Mouse (Mus musculus): Measurements from ENCODE around the gene Asic2. TPM values are rescaled to one million over a fixed set of nuclear protein-coding genes. Genes with fewer than 3 reads are reported as not detected.

The Asic2 gene
- polyA plus RNA-seq, 1 experiment from 2014 or later: 0.21 TPM

DNA sequence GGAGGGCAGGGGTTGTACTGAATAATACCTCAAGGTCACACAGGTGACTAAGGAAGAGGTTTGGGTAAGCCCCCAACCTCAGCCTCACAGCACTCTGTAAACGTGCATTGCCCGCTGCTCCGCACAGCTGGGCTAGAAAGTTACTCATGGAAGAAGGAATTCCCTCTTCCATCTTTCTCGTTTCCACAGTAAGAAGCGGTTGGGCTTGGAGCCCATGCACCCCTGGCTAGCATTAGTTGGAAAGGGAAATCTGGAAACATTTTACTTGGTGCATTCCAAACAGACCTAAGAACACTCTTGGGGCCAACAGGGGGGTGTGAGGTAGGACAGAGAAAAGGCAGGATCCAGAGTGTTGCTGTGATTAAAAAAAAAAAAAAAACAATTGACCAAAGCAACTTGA, 203.0 kb downstream of the Asic2 start:
- Histone ChIP-seq H3K4me2 (no peak overlapping the region), H3K27ac (ENCODE audit: low read depth, low read length) (no peak overlapping the region), H3K9me3 (replicated peaks; ENCODE audit: control insufficient read depth, low read length) (no peaks in the 10 kb centered on the region), H3K4me3 (ENCODE audit: low read depth, low read length) (no peak overlapping the region), H3K27me3 (ENCODE audit: control insufficient read depth, insufficient read depth, low read length) (no peaks in the 10 kb centered on the region), H3K9ac (ENCODE audit: low read depth, low read length) (no peak overlapping the region), H3K36me3 (ENCODE audit: control insufficient read depth, insufficient read depth, low read length) (no peaks in the 10 kb centered on the region), H3K4me1 (ENCODE audit: control insufficient read depth, insufficient read depth, low read length) (no peaks in the 10 kb centered on the region)
- no peak for ATAC-seq (replicated peaks; ENCODE audit: insufficient number of reproducible peaks, low FRiP score, low TSS enrichment)
- 72% methylated on average over 5 of the region's 5 CpGs for WGBS (ENCODE audit: insufficient replicate concordance)

DNA sequence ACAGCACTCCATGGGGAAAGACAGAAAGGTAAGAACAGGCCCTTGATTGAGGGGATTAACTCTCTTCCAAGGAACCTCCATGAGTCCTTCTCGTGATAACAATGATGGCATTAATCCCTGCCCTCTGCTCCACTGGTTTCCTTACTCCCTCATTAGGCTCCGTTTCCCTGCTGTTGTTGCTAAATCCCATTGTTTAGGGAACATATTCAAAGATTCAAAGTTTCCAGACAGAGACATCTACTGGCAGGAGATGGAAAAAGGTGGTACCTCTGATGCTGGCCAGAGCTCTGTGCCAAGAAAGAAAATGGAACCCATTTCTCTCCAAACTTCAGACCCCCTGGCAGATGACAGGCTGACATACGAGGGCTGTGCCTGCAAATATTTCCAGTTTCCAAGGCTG, 203.5 kb downstream of the Asic2 start:
- no peak overlapping the region for H3K4me2 ChIP-seq
- no peaks in the 10 kb centered on the region for H3K27me3 ChIP-seq (ENCODE audit: control insufficient read depth, insufficient read depth, low read length)
- 25% methylated on average over 3 of the region's 3 CpGs for WGBS (ENCODE audit: insufficient replicate concordance)
- no peaks in the 10 kb centered on the region for H3K36me3 ChIP-seq (ENCODE audit: control insufficient read depth, insufficient read depth, low read length)
- no peak overlapping the region for H3K9ac ChIP-seq (ENCODE audit: low read depth, low read length)
- no peak overlapping the region for H3K27ac ChIP-seq (ENCODE audit: low read depth, low read length)
- no peaks in the 10 kb centered on the region for H3K4me1 ChIP-seq (ENCODE audit: control insufficient read depth, insufficient read depth, low read length)
- H3K9me3 ChIP-seq (replicated peaks; ENCODE audit: control insufficient read depth, low read length): no peaks in the 10 kb centered on the region
- ATAC-seq (replicated peaks; ENCODE audit: insufficient number of reproducible peaks, low FRiP score, low TSS enrichment): no peak
- H3K4me3 ChIP-seq (ENCODE audit: low read depth, low read length): no peak overlapping the region

DNA sequence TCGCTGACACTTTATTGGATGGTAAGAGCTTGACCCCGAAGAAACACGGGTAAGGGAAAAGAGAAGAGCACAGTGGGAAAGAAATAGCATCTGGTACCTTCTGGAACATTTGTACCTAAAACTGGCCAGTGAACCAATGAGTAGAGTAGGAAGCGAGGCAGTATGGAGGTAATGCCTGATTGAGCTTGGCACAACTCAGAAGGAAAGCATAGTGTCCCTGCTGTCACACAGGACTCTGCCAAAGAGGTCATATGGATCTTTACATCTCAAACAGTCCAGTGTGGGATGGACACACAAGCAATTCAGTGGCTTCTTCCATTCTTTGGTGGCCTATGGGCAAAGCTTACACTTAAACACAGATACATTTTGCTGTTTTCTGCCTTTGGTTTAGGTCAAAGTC, 211.0 kb downstream of the Asic2 start:
- Histone ChIP-seq H3K27ac (ENCODE audit: low read depth, low read length) (no peak overlapping the region), H3K9me3 (replicated peaks; ENCODE audit: control insufficient read depth, low read length) (peaks cover 4% of the 10 kb centered on the region; the same call in 1 of the 2 replicates), H3K4me2 (no peak overlapping the region), H3K4me3 (ENCODE audit: low read depth, low read length) (no peak overlapping the region), H3K27me3 (ENCODE audit: control insufficient read depth, insufficient read depth, low read length) (no peaks in the 10 kb centered on the region), H3K9ac (ENCODE audit: low read depth, low read length) (no peak overlapping the region), H3K36me3 (ENCODE audit: control insufficient read depth, insufficient read depth, low read length) (no peaks in the 10 kb centered on the region), H3K4me1 (ENCODE audit: control insufficient read depth, insufficient read depth, low read length) (no peaks in the 10 kb centered on the region)
- ATAC-seq (replicated peaks; ENCODE audit: insufficient number of reproducible peaks, low FRiP score, low TSS enrichment): no peak
- 83% methylated on average over 4 of the region's 4 CpGs for WGBS (ENCODE audit: insufficient replicate concordance)

DNA sequence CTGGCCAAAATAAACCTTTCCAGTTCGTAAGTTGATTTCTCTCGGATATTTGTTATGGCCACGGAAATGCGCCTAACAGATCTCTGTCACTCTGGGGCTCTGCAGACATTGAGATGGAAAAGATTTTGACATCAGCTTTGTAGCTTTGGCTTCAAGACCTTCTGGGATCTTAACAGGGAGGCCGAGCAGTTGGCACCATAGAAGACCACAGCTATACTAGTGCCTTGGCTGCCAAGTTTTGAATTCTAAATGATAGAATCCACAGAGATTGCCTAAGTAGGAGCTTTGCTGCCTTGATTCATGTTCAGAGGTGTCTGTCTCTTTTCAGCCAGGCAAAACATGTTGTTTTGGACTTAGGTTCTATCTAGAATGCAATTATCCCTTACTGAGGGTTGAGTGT, 217.4 kb downstream of the Asic2 start:
- Histone ChIP-seq H3K4me3 (ENCODE audit: low read depth, low read length) (no peak overlapping the region), H3K9me3 (replicated peaks; ENCODE audit: control insufficient read depth, low read length) (peaks cover 4% of the 10 kb centered on the region; the same call in 1 of the 2 replicates), H3K27ac (ENCODE audit: low read depth, low read length) (no peak overlapping the region), H3K4me1 (ENCODE audit: control insufficient read depth, insufficient read depth, low read length) (no peaks in the 10 kb centered on the region), H3K9ac (ENCODE audit: low read depth, low read length) (no peak overlapping the region), H3K36me3 (ENCODE audit: control insufficient read depth, insufficient read depth, low read length) (no peaks in the 10 kb centered on the region), H3K27me3 (ENCODE audit: control insufficient read depth, insufficient read depth, low read length) (no peaks in the 10 kb centered on the region), H3K4me2 (no peak overlapping the region)
- no peak for ATAC-seq (replicated peaks; ENCODE audit: insufficient number of reproducible peaks, low FRiP score, low TSS enrichment)
- 76% methylated on average over 5 of the region's 5 CpGs for WGBS (ENCODE audit: insufficient replicate concordance)

DNA sequence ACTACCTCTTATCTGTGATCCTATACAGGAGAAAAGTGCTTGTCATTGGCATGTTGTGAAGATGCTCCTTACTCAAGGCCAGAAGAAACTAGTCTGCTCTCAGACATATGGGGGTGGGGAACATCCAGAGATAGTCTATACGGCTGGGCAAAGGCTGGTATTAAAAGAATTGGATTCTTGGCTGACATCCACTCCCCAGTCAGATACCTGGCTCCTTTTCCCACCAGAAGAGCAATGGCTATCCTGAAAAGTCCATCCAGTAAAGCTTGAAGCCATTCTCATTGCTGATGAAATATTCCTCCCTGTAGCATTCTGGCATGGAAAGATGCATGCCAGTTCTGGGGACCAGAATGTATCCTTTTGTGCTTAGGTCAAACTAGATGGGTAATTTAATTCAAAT, 218.2 kb downstream of the Asic2 start:
- H3K4me1 ChIP-seq (ENCODE audit: control insufficient read depth, insufficient read depth, low read length): no peaks in the 10 kb centered on the region
- H3K27ac ChIP-seq (ENCODE audit: low read depth, low read length): no peak overlapping the region
- no peak overlapping the region for H3K4me3 ChIP-seq (ENCODE audit: low read depth, low read length)
- H3K27me3 ChIP-seq (ENCODE audit: control insufficient read depth, insufficient read depth, low read length): no peaks in the 10 kb centered on the region
- no peaks in the 10 kb centered on the region for H3K36me3 ChIP-seq (ENCODE audit: control insufficient read depth, insufficient read depth, low read length)
- H3K9ac ChIP-seq (ENCODE audit: low read depth, low read length): no peak overlapping the region
- no peak overlapping the region for H3K4me2 ChIP-seq
- H3K9me3 ChIP-seq (replicated peaks; ENCODE audit: control insufficient read depth, low read length): peaks cover 2% of the 10 kb centered on the region; the same call in 1 of the 2 replicates
- WGBS (ENCODE audit: insufficient replicate concordance): 76% methylated on average over 1 of the region's 1 CpGs
- ATAC-seq (replicated peaks; ENCODE audit: insufficient number of reproducible peaks, low FRiP score, low TSS enrichment): no peak

DNA sequence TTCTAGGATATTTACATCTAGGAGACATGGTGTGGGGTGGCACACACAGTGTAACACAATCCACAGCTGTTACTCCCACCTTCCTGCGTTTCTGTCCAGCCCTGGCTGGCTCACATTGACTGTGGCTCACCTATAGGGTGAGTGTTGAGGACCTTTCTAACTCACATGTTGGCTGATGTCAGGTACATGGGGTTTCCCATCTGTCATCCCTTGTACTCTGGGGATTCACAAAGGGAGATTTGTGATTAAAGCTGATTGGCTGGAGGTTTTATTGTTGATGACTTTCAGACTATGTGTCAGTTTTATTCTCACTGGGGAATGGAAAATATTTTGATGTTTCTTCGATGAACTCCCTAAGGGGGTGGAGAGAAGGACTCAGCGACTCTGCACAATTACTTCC, 229.3 kb downstream of the Asic2 start:
- H3K9me3 ChIP-seq (replicated peaks; ENCODE audit: control insufficient read depth, low read length): no peaks in the 10 kb centered on the region
- no peak overlapping the region for H3K27ac ChIP-seq (ENCODE audit: low read depth, low read length)
- H3K27me3 ChIP-seq (ENCODE audit: control insufficient read depth, insufficient read depth, low read length): peaks cover 4% of the 10 kb centered on the region; the same call in 1 of the 2 replicates

DNA sequence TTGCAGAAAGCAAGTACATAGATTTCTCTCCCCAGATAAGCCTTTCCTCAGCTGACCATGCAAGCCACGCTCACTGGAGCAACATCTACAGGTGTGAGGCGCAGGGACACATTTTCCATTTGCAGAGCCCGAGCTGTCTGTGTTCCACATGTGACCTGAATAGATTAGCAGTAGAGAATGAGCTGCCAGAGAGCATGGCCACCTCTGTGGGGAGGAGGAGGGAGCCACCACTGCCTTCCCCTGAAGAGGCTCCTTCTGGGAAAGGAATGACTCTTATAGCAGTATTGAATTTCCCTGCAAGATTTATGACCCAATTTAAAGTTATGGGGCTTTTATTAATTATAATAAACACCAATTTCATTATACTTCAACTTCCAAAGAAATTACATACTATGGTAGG, 230.5 kb downstream of the Asic2 start:
- no peak overlapping the region for H3K9ac ChIP-seq (ENCODE audit: low read depth, low read length)
- H3K9me3 ChIP-seq (replicated peaks; ENCODE audit: control insufficient read depth, low read length): no peaks in the 10 kb centered on the region
- peaks cover 4% of the 10 kb centered on the region; the same call in 1 of the 2 replicates for H3K27me3 ChIP-seq (ENCODE audit: control insufficient read depth, insufficient read depth, low read length)
- no peaks in the 10 kb centered on the region for H3K4me1 ChIP-seq (ENCODE audit: control insufficient read depth, insufficient read depth, low read length)
- H3K4me2 ChIP-seq: no peak overlapping the region
- no peaks in the 10 kb centered on the region for H3K36me3 ChIP-seq (ENCODE audit: control insufficient read depth, insufficient read depth, low read length)
- no peak overlapping the region for H3K4me3 ChIP-seq (ENCODE audit: low read depth, low read length)
- ATAC-seq (replicated peaks; ENCODE audit: insufficient number of reproducible peaks, low FRiP score, low TSS enrichment): no peak
- no peak overlapping the region for H3K27ac ChIP-seq (ENCODE audit: low read depth, low read length)
- 59% methylated on average over 3 of the region's 3 CpGs for WGBS (ENCODE audit: insufficient replicate concordance)

More for the DNA sequence above, 229.3 kb downstream of the Asic2 start:
- Histone ChIP-seq H3K9ac (ENCODE audit: low read depth, low read length) (no peak overlapping the region), H3K4me3 (ENCODE audit: low read depth, low read length) (no peak overlapping the region), H3K4me1 (ENCODE audit: control insufficient read depth, insufficient read depth, low read length) (no peaks in the 10 kb centered on the region), H3K36me3 (ENCODE audit: control insufficient read depth, insufficient read depth, low read length) (no peaks in the 10 kb centered on the region), H3K4me2 (no peak overlapping the region)
- no peak for ATAC-seq (replicated peaks; ENCODE audit: insufficient number of reproducible peaks, low FRiP score, low TSS enrichment)
- WGBS (ENCODE audit: insufficient replicate concordance): 68% methylated on average over 3 of the region's 3 CpGs

DNA sequence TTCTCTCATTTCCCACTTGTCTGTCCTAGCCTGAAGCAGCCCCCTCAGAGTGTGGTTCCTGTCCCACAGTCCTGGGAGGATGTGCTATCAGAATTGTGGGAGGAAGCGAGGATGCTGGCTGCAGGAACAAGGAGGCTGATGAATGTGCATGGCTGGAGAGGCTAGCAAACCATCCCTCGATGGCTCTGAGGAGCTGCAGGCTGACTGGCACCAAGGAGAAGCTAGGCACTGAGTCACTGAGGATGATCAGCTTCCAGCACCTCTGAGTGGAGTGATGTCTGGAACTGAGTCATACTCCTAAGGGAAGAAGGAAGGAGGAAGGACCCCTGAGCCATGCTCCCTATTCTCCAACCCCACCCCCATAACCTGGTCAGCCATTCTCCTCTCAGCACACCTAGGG, 246.2 kb downstream of the Asic2 start:
- WGBS (ENCODE audit: insufficient replicate concordance): 53% methylated on average over 2 of the region's 2 CpGs
- Histone ChIP-seq H3K4me1 (ENCODE audit: control insufficient read depth, insufficient read depth, low read length) (no peaks in the 10 kb centered on the region), H3K9me3 (replicated peaks; ENCODE audit: control insufficient read depth, low read length) (no peaks in the 10 kb centered on the region), H3K4me3 (ENCODE audit: low read depth, low read length) (no peak overlapping the region), H3K27ac (ENCODE audit: low read depth, low read length) (no peak overlapping the region), H3K27me3 (ENCODE audit: control insufficient read depth, insufficient read depth, low read length) (no peaks in the 10 kb centered on the region), H3K36me3 (ENCODE audit: control insufficient read depth, insufficient read depth, low read length) (no peaks in the 10 kb centered on the region), H3K4me2 (no peak overlapping the region), H3K9ac (ENCODE audit: low read depth, low read length) (no peak overlapping the region)
- no peak for ATAC-seq (replicated peaks; ENCODE audit: insufficient number of reproducible peaks, low FRiP score, low TSS enrichment)

DNA sequence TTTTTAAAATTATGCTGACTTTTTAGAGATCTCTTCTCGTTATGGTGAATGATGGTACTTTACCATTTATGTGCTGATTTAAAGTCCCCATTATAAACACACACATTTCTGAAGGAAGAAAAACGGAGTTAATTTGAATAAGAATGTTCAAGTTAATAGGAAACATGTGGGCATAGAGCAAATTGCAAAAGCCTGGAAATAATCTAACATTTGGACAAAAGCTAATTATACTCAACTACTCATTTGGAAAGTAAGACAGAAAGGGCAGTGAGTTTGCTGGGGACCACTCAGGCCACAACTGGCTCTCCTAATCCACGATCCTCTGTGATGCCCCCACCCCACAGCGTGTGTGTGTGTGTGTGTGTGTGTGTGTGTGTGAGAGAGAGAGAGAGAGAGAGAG, 253.5 kb downstream of the Asic2 start:
- Histone ChIP-seq H3K27ac (ENCODE audit: low read depth, low read length) (no peak overlapping the region), H3K4me3 (ENCODE audit: low read depth, low read length) (no peak overlapping the region), H3K4me1 (ENCODE audit: control insufficient read depth, insufficient read depth, low read length) (no peaks in the 10 kb centered on the region), H3K9me3 (replicated peaks; ENCODE audit: control insufficient read depth, low read length) (no peaks in the 10 kb centered on the region), H3K9ac (ENCODE audit: low read depth, low read length) (no peak overlapping the region), H3K36me3 (ENCODE audit: control insufficient read depth, insufficient read depth, low read length) (no peaks in the 10 kb centered on the region), H3K4me2 (no peak overlapping the region), H3K27me3 (ENCODE audit: control insufficient read depth, insufficient read depth, low read length) (no peaks in the 10 kb centered on the region)
- whole genome bisulfite sequencing (ENCODE audit: insufficient replicate concordance): 61% methylated on average over 4 of the region's 4 CpGs
- ATAC-seq (replicated peaks; ENCODE audit: insufficient number of reproducible peaks, low FRiP score, low TSS enrichment): no peak

Data from heart, embryonic 11.5 days (tissue).